Comparison of ENCODE assay signal across 8 mouse cellular contexts in genomic region chr11:101094930-101095313, GRCm38 (mm10). TPM values are rescaled to one million over a fixed set of nuclear protein-coding genes. Genes with fewer than 3 reads are reported as not detected.
DNase-seq lines count a peak whose midpoint lies in the region; ATAC-seq lines count a peak whose summit lies in the region.

No protein-coding gene starts in this region.

- H3K4me3 ChIP-seq in heart, embryonic 14.5 days (ENCODE audit: control insufficient read depth in 1 of 2, insufficient read depth in 1 of 2, low read depth in 1 of 2, low read length in 2 of 2) = peak overlapping the region; percentile 57 to 73
- H3K4me3 ChIP-seq in hindbrain, embryonic 12.5 days = peak overlapping the region; percentile 70
- peak overlapping the region; percentile 58 for H3K4me3 ChIP-seq in midbrain, embryonic 12.5 days

- no peak for DNase-seq in heart, postnatal 4 days
- DNase-seq in T-cell, adult 2 months (ENCODE audit: low spot score) = peak; percentile 20
- no peak for DNase-seq in cerebellum, adult 11-12 months
- no peak for DNase-seq in adrenal gland, postnatal 10 days
- no peak for DNase-seq in thymus, postnatal 14 days

- peak overlapping the region; percentile 90 for H3K9ac ChIP-seq in heart, embryonic 14.5 days (ENCODE audit: low read length)
- peak overlapping the region; percentile 73 for H3K9ac ChIP-seq in hindbrain, embryonic 12.5 days
- H3K9ac ChIP-seq in midbrain, embryonic 12.5 days (replicated peaks) = peak overlapping the region; percentile 68

- WGBS in heart, embryonic 14.5 days = under 1% methylated on average over 18 of the region's 18 CpGs
- WGBS in hindbrain, embryonic 12.5 days = 2% methylated on average over 18 of the region's 18 CpGs
- 2% methylated on average over 18 of the region's 18 CpGs for WGBS in midbrain, embryonic 12.5 days

- peaks cover 75% of the 10 kb centered on the region for H3K36me3 ChIP-seq in heart, embryonic 14.5 days (ENCODE audit: control insufficient read depth, insufficient read depth, low read length)
- peaks cover 74% of the 10 kb centered on the region for H3K36me3 ChIP-seq in hindbrain, embryonic 12.5 days
- peaks cover 73% of the 10 kb centered on the region for H3K36me3 ChIP-seq in midbrain, embryonic 12.5 days

- peak overlapping the region; percentile 91 for H3K4me2 ChIP-seq in heart, embryonic 14.5 days (ENCODE audit: low read length)
- H3K4me2 ChIP-seq in hindbrain, embryonic 12.5 days (replicated peaks) = peak overlapping the region; percentile 91
- H3K4me2 ChIP-seq in midbrain, embryonic 12.5 days (replicated peaks) = peak overlapping the region; percentile 95

- H3K4me1 ChIP-seq in heart, embryonic 14.5 days (ENCODE audit: control insufficient read depth in 2 of 2, insufficient read depth in 2 of 2, low read length in 2 of 2) = peaks cover 5 to 7% of the 10 kb centered on the region in 2 experiments; a peak in 3 of 4 replicates
- H3K4me1 ChIP-seq in hindbrain, embryonic 12.5 days = peaks cover 9% of the 10 kb centered on the region
- peaks cover 20% of the 10 kb centered on the region for H3K4me1 ChIP-seq in midbrain, embryonic 12.5 days

- H3K9me3 ChIP-seq in heart, embryonic 14.5 days (ENCODE audit: control insufficient read depth, low read length) = no peaks in the 10 kb centered on the region
- no peaks in the 10 kb centered on the region for H3K9me3 ChIP-seq in hindbrain, embryonic 12.5 days (replicated peaks)
- H3K9me3 ChIP-seq in midbrain, embryonic 12.5 days = no peaks in the 10 kb centered on the region

- H3K27ac ChIP-seq in heart, embryonic 14.5 days (replicated peaks in 1 of 2; ENCODE audit: control insufficient read depth in 1 of 2, insufficient read depth in 1 of 2, low read depth in 2 of 2, low read length in 2 of 2) = peak overlapping the region in 1 of 2 experiments; percentile 99; a peak in 1 of 4 replicates
- H3K27ac ChIP-seq in hindbrain, embryonic 12.5 days = peak overlapping the region; percentile 90
- peak overlapping the region; percentile 54; the same call in 1 of the 2 replicates for H3K27ac ChIP-seq in midbrain, embryonic 12.5 days (replicated peaks)

- no peak for ATAC-seq in heart, embryonic 14.5 days (ENCODE audit: insufficient number of reproducible peaks, insufficient read depth, low FRiP score, low read depth)
- no peak; the same call in 1 of the 2 replicates for ATAC-seq in hindbrain, embryonic 12.5 days (ENCODE audit: low FRiP score)
- ATAC-seq in midbrain, embryonic 12.5 days (ENCODE audit: low FRiP score, low read depth) = no peak

- H3K27me3 ChIP-seq in heart, embryonic 14.5 days (ENCODE audit: control insufficient read depth, insufficient read depth, low read length) = no peaks in the 10 kb centered on the region
- H3K27me3 ChIP-seq in hindbrain, embryonic 12.5 days = no peaks in the 10 kb centered on the region
- H3K27me3 ChIP-seq in midbrain, embryonic 12.5 days = no peaks in the 10 kb centered on the region

RNA-seq across cellular contexts. Expression of gene Psmc3ip, which starts 0.3 kb away (rescaled TPM):
- 22.8 and 22.9 TPM in 2 replicates for polyA plus RNA-seq in heart, embryonic 14.5 days (2014; fragmentation: Nextera tagmentation; extraction: Ambion mirVana)
- total RNA-seq in heart, postnatal 4 days (2021) = 10 to 100 TPM; 11.7 to 13.6 TPM
- polyA plus RNA-seq in hindbrain, embryonic 12.5 days (2016; fragmentation: Nextera tagmentation; extraction: Ambion mirVana) = 30.5 and 34.3 TPM in 2 replicates
- 41.7 and 42.4 TPM in 2 replicates for polyA plus RNA-seq in midbrain, embryonic 12.5 days (2016; fragmentation: Nextera tagmentation; extraction: Ambion mirVana)
- total RNA-seq in adrenal gland, postnatal 10 days (2021) = 1 to 10 TPM; 6.6 to 7.1 TPM

RNA-seq across cellular contexts. Expression of gene Mlx, which starts 7.8 kb away (rescaled TPM):
- polyA plus RNA-seq in heart, embryonic 14.5 days (2014; fragmentation: Nextera tagmentation; extraction: Ambion mirVana) = 32.4 and 35.7 TPM in 2 replicates
- 10 to 100 TPM; 17.5 to 17.7 TPM for total RNA-seq in heart, postnatal 4 days (2021)
- 62.1 and 62.4 TPM in 2 replicates for polyA plus RNA-seq in hindbrain, embryonic 12.5 days (2016; fragmentation: Nextera tagmentation; extraction: Ambion mirVana)
- polyA plus RNA-seq in midbrain, embryonic 12.5 days (2016; fragmentation: Nextera tagmentation; extraction: Ambion mirVana) = 49.2 and 60.5 TPM in 2 replicates
- total RNA-seq in adrenal gland, postnatal 10 days (2021) = 10 to 100 TPM; 32.9 to 35.0 TPM

RNA-seq across cellular contexts. Expression of gene Coasy, which starts 12.6 kb away (rescaled TPM):
- 27.4 and 31.4 TPM in 2 replicates for polyA plus RNA-seq in heart, embryonic 14.5 days (2014; fragmentation: Nextera tagmentation; extraction: Ambion mirVana)
- 10 to 100 TPM; 15.4 to 16.2 TPM for total RNA-seq in heart, postnatal 4 days (2021)
- 45.6 and 51.2 TPM in 2 replicates for polyA plus RNA-seq in hindbrain, embryonic 12.5 days (2016; fragmentation: Nextera tagmentation; extraction: Ambion mirVana)
- polyA plus RNA-seq in midbrain, embryonic 12.5 days (2016; fragmentation: Nextera tagmentation; extraction: Ambion mirVana) = 51.7 and 53.9 TPM in 2 replicates
- total RNA-seq in adrenal gland, postnatal 10 days (2021) = 100 to 1,000 TPM in 1 of 2 experiments, 10 to 100 TPM in 1; 98.0 to 102 TPM

RNA-seq across cellular contexts. Expression of gene Hsd17b1, which starts 16.7 kb away (rescaled TPM):
- 0.30 TPM in 1 of 2 replicates, not detected in the other for polyA plus RNA-seq in heart, embryonic 14.5 days (2014; fragmentation: Nextera tagmentation; extraction: Ambion mirVana)
- not detected for total RNA-seq in heart, postnatal 4 days (2021)
- 0.23 and 0.26 TPM in 2 replicates for polyA plus RNA-seq in hindbrain, embryonic 12.5 days (2016; fragmentation: Nextera tagmentation; extraction: Ambion mirVana)
- polyA plus RNA-seq in midbrain, embryonic 12.5 days (2016; fragmentation: Nextera tagmentation; extraction: Ambion mirVana) = 0.22 and 0.31 TPM in 2 replicates
- under 1 TPM; 0.45 to 0.67 TPM for total RNA-seq in adrenal gland, postnatal 10 days (2021)

RNA-seq across cellular contexts. Expression of gene Retreg3, which starts 24.8 kb away (rescaled TPM):
- 6.7 and 8.0 TPM in 2 replicates for polyA plus RNA-seq in heart, embryonic 14.5 days (2014; fragmentation: Nextera tagmentation; extraction: Ambion mirVana)
- 10 to 100 TPM; 32.1 to 32.3 TPM for total RNA-seq in heart, postnatal 4 days (2021)
- 23.2 and 25.1 TPM in 2 replicates for polyA plus RNA-seq in hindbrain, embryonic 12.5 days (2016; fragmentation: Nextera tagmentation; extraction: Ambion mirVana)
- 21.8 and 23.1 TPM in 2 replicates for polyA plus RNA-seq in midbrain, embryonic 12.5 days (2016; fragmentation: Nextera tagmentation; extraction: Ambion mirVana)
- 10 to 100 TPM; 50.8 to 53.2 TPM for total RNA-seq in adrenal gland, postnatal 10 days (2021)
